Mouse (Mus musculus) G1E (cell line): Measurements from ENCODE around the gene Jaml. TPM values are rescaled to one million over a fixed set of nuclear protein-coding genes. Genes with fewer than 3 reads are reported as not detected.

Source experiments
- ATAC-seq: 2 replicates; pipeline ENCODE4 v1.8.0; 2016; ENCODE audit warnings: mild to moderate bottlenecking; ENCODE audit not compliant: insufficient number of reproducible peaks, poor library complexity, low FRiP score, severe bottlenecking; ENCODE audit errors: extremely low read depth
- DNase-seq: peaks from one replicate; pipeline ENCODE4 v3.0.0; 2012; ENCODE audit warnings: low spot score
- H3K27me3 ChIP-seq: 2 replicates; pipeline ENCODE4 v1.6.1; 2012; ENCODE audit warnings: mild to moderate bottlenecking, low read length, inconsistent platforms; ENCODE audit not compliant: insufficient read depth
- H3K36me3 ChIP-seq: replicated peaks from 2 replicates; pipeline ENCODE3; 2012; ENCODE audit warnings: mild to moderate bottlenecking, inconsistent platforms
- H3K4me1 ChIP-seq: 2 replicates; pipeline ENCODE4 v1.6.1; 2012; ENCODE audit warnings: low read depth, low read length, inconsistent platforms, mixed read lengths; ENCODE audit not compliant: insufficient read depth
- H3K4me3 ChIP-seq: 2 replicates; pipeline ENCODE4 v1.5.1; 2012; ENCODE audit warnings: low read depth, mild to moderate bottlenecking, inconsistent platforms, low read length, moderate library complexity, mixed read lengths
- H3K9me3 ChIP-seq: replicated peaks from 2 replicates; pipeline ENCODE4 v1.6.1; 2012; ENCODE audit warnings: inconsistent platforms
- CTCF ChIP-seq: IDR thresholded peaks from 2 replicates; pipeline ENCODE4 v1.5.1; 2012; ENCODE audit warnings: low read depth, low read length, inconsistent platforms, mixed read lengths
- GATA1 ChIP-seq: IDR thresholded peaks from 2 replicates; pipeline ENCODE4 v1.6.1; 2012; ENCODE audit warnings: borderline replicate concordance, low read length, inconsistent platforms, mixed read lengths
- GATA2 ChIP-seq: IDR thresholded peaks from 2 replicates; pipeline ENCODE4 v1.6.1; 2012; ENCODE audit warnings: low read depth, low read length, inconsistent platforms, borderline replicate concordance
- POLR2AphosphoS5 ChIP-seq: IDR thresholded peaks from 2 replicates; pipeline ENCODE4 v1.6.1; 2012; ENCODE audit warnings: low read depth, low read length, inconsistent platforms; ENCODE audit not compliant: insufficient replicate concordance
- TAL1 ChIP-seq: conservative IDR thresholded peaks from 2 replicates; pipeline ENCODE4 v1.6.1; 2012; ENCODE audit warnings: low read depth, low read length, inconsistent platforms, mixed read lengths
- polyA plus RNA-seq: library from polyadenylated mRNA; stranded (reverse); fragments of >175 nt; gene quantifications from 2 replicates; pipeline ENCODE4 v1.2.3, GENCODE M21; 2012
- total RNA-seq, 2 experiments: library from RNA; stranded (forward) in 1 of 2; stranded (reverse) in 1 of 2; fragments of 200-1000 nt in 1 of 2; fragments of >200 nt in 1 of 2; fragmentation: Nextera tagmentation in 1 of 2; gene quantifications; 2 replicates each; pipeline ENCODE4 v1.2.3; 2014 to 2017

Jaml gene
- total and polyA plus RNA-seq, 3 experiments: not detected

DNA sequence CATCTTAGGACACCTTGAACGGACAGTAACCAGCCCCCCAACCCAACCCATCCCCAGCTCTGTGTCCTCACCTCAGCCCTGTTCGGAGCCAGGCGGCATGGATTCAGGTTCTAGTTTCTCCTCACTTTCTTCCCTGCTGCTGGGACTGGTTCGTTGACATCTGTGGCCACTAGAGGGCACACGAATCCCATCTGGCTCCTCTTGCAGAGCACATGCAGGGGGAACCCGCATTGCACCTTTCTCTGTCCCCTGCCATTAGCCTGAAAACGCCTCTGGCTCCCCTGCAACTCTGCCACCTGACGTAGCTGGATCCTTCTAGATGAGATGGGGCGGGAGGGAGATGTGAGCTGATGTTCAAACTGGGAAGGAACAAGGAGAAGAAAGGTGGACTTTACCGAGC, 42.8 kb downstream of the Jaml start:
- TF ChIP-seq CTCF: peak; percentile 47; the same call in 1 of the 2 replicates
- TF ChIP-seq POLR2AphosphoS5: no peak
- TF ChIP-seq GATA2: no peak
- peaks cover 9% of the 10 kb centered on the region; the same call in 1 of the 2 replicates for H3K27me3 ChIP-seq
- DNase-seq (peak; percentile 68), ATAC-seq (no peak)
- H3K4me3 ChIP-seq: no peak overlapping the region
- no peaks in the 10 kb centered on the region for H3K36me3 ChIP-seq
- H3K4me1 ChIP-seq: 0 out of 2 replicates have a peak, but pooled peaks cover 2% of the 10 kb centered on the region
- H3K9me3 ChIP-seq: no peaks in the 10 kb centered on the region

DNA sequence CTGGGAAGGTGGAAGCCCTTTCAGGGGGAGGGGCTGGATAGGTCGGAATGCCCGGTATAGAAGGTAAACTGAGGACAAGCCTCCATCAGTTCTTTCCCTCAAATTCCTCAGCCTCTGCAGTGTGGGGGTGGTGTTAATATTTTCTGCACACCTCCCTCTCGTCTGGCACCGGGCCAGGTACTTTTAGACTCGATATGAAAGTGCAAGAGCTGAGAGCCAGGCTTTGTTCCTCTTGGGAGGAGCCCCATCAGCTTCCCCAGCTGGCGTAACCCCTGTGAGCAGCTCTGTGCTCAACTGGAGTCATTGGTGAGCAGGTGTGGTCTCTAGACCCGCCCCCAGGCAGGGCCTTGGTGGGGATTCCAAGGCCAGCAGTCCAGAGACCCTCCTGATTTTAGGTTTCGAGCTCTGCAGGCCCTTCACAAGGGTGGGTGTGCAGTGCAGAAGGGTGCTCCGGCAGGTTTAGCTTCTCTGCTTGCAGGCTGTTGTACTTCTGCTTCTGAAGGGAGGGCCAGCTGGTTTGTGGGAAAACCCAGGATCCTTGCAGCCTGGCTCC, 43.3 kb downstream of the Jaml start:
- Histone ChIP-seq H3K27me3 (peaks cover 9% of the 10 kb centered on the region; the same call in 1 of the 2 replicates), H3K9me3 (no peaks in the 10 kb centered on the region), H3K4me1 (0 out of 2 replicates have a peak, but pooled peaks cover 2% of the 10 kb centered on the region), H3K36me3 (no peaks in the 10 kb centered on the region), H3K4me3 (no peak overlapping the region)
- ATAC-seq: no peak
- TF ChIP-seq CTCF (no peak), GATA1 (no peak), TAL1 (no peak), GATA2 (no peak), POLR2AphosphoS5 (no peak)
- no peak for DNase-seq

DNA sequence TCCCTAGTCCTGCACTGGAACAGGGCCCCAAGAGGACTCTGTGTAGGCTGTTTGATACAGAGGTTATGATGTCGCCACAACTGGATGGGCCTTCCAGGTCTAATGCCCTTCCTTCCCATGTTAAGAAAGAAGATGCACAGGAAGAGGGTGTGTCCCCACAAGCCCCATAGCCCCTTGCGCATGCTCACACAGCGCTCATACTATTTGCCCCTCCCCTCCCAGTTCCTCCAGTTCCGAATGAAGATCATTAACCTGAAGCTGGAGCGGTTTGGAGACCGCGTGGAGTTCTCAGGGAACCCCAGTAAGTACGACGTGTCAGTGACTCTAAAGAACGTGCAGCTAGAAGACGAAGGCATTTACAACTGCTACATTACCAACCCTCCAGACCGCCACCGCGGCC, 46.2 kb downstream of the Jaml start:
- TF ChIP-seq TAL1 (no peak), CTCF (no peak), GATA1 (no peak), GATA2 (no peak), POLR2AphosphoS5 (no peak)
- no peak for ATAC-seq
- peaks cover 9% of the 10 kb centered on the region; the same call in 1 of the 2 replicates for H3K27me3 ChIP-seq

DNA sequence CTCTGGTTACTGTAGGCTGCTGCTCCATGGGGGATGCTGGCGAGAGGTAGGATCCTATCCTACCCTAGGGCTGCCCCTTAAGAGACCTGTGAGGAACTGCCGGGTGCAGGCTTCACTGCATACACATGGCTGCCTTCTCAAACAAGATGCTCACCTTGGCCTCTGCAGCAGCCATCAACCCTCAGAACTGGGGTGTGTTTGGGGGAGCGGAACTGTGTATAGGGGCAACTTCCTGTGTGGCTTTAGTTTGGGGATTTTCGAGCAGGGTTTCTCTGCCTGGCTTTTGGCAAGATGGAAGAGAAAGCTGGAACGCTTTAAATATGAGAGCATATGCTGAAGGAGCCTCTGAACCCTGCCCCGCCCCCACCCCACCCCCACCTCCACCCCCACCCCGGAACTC, 48.0 kb downstream of the Jaml start:
- H3K27me3 ChIP-seq: peaks cover 5% of the 10 kb centered on the region
- H3K4me1 ChIP-seq: 0 out of 2 replicates have a peak, but pooled peaks cover under 1% of the 10 kb centered on the region
- H3K4me3 ChIP-seq: no peak overlapping the region
- H3K9me3 ChIP-seq: no peaks in the 10 kb centered on the region
- no peak for DNase-seq
- TF ChIP-seq GATA1: no peak
- no peak for TF ChIP-seq GATA2
- no peak for TF ChIP-seq CTCF
- no peak for TF ChIP-seq POLR2AphosphoS5
- TF ChIP-seq TAL1: no peak
- no peak for ATAC-seq
- H3K36me3 ChIP-seq: no peaks in the 10 kb centered on the region

More for the DNA sequence above, 46.2 kb downstream of the Jaml start:
- Histone ChIP-seq H3K4me3 (no peak overlapping the region), H3K4me1 (0 out of 2 replicates have a peak, but pooled peaks cover 2% of the 10 kb centered on the region), H3K36me3 (no peaks in the 10 kb centered on the region), H3K9me3 (no peaks in the 10 kb centered on the region)
- no peak for DNase-seq

DNA sequence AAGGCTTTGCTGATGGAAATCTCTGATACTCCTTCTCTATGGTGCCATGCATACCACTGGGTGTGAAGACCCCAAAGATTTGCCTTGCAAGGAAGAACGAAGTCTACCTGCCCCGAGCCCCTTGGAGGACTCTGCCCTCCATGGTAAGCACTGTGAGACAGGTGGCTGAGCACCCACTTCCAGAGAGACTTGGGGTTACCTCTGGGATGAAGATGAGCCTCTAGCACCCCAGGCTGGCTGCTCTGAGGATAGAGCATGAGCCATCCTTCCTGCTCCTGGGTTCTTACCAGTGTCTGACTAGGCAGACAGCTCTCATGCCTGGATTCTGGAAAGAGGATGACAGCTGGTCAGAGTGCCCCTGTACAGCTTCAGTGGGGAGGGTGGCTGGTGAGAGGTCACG, 51.1 kb downstream of the Jaml start:
- H3K4me1 ChIP-seq: no peaks in the 10 kb centered on the region
- H3K27me3 ChIP-seq: peaks cover 8% of the 10 kb centered on the region
- H3K9me3 ChIP-seq: no peaks in the 10 kb centered on the region
- no peak for TF ChIP-seq CTCF
- no peak for TF ChIP-seq GATA2
- no peak for TF ChIP-seq TAL1
- no peak for TF ChIP-seq POLR2AphosphoS5
- no peak for TF ChIP-seq GATA1
- no peaks in the 10 kb centered on the region for H3K36me3 ChIP-seq
- DNase-seq: no peak
- no peak overlapping the region for H3K4me3 ChIP-seq
- no peak for ATAC-seq

DNA sequence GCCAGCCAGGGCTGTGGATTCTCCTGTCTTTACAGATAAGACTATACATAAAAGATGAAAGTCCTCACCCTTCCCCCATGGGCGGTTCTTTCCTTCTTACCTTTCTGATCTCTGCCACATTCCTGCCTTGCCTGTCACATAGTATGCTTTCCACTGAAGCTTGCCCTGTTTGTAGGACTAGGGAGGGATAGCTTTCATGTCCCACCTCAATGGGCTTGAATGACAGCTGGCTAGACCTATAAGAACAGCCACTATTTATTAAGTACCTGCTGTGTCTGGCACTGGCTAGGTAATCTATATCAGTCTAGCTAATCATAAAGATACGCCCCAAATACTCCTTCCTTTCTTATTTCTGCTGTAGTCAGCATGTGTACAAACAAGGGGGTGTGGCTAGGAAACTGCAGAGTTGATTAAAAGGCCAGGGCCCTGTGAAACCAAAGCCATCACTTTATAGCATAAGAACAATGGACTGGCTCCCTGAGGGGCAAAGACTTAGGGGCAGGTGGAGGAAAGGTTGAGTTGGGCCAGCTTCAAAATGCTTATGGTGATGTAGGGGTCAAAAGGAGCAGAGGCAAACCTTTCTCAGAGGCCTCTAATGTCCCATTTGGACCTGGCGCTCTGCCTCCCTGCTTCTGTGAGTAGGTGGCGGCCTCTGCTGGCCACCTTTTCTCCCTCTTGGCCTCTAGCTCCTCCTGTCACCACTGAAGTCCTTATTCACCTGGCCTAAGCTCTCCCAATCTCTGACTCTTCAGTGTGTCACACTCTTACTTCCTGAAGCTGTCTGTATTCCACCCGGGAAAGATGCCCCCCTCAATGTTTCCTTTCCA, 54.7 kb downstream of the Jaml start:
- H3K36me3 ChIP-seq: no peaks in the 10 kb centered on the region
- no peak for DNase-seq
- no peaks in the 10 kb centered on the region for H3K9me3 ChIP-seq
- no peak overlapping the region for H3K4me3 ChIP-seq
- ATAC-seq: no peak
- no peak for TF ChIP-seq CTCF
- no peak for TF ChIP-seq GATA2
- TF ChIP-seq GATA1: no peak
- TF ChIP-seq POLR2AphosphoS5: no peak
- no peak for TF ChIP-seq TAL1
- H3K4me1 ChIP-seq: no peaks in the 10 kb centered on the region
- peaks cover 16% of the 10 kb centered on the region for H3K27me3 ChIP-seq
